Mouse (Mus musculus) myocyte (in vitro differentiated cells): ENCODE measurements around the gene Perp. TPM values are rescaled to one million over a fixed set of nuclear protein-coding genes. Genes with fewer than 3 reads are reported as not detected.

Source experiments
- H3K27me3 ChIP-seq: one replicate; pipeline ENCODE4 v1.6.1; 2011; ENCODE audit not compliant: control insufficient read depth, insufficient read depth, insufficient read length
- H3K36me3 ChIP-seq: one replicate; pipeline ENCODE4 v1.6.1; 2011; ENCODE audit not compliant: control insufficient read depth, insufficient read depth
- H3K4me2 ChIP-seq: one replicate; pipeline ENCODE4 v1.6.1; 2011; ENCODE audit warnings: low read depth, control low read depth
- H3K4me3 ChIP-seq: one replicate; pipeline ENCODE4 v1.5.1; 2011; ENCODE audit warnings: mild to moderate bottlenecking, control low read depth, moderate library complexity
- H3K79me2 ChIP-seq: one replicate; pipeline ENCODE4 v1.6.1; 2011; ENCODE audit not compliant: control insufficient read depth, insufficient read depth
- H3ac ChIP-seq: one replicate; pipeline ENCODE4 v1.6.1; 2011; ENCODE audit not compliant: control insufficient read depth, insufficient read length
- CEBPB ChIP-seq: IDR thresholded peaks from 2 replicates; pipeline ENCODE4 v1.6.1; 2011; ENCODE audit warnings: mild to moderate bottlenecking, moderate library complexity; ENCODE audit not compliant: poor library complexity, insufficient read depth, severe bottlenecking
- E2F4 ChIP-seq: IDR thresholded peaks from one replicate; pipeline ENCODE4 v1.6.1; 2011; ENCODE audit warnings: mild to moderate bottlenecking, control low read depth, moderate library complexity; ENCODE audit not compliant: insufficient read depth
- MAX ChIP-seq: IDR thresholded peaks from one replicate; pipeline ENCODE4 v1.6.1; 2011; ENCODE audit warnings: low read depth, mild to moderate bottlenecking, control low read depth
- MYOD1 ChIP-seq, 3 experiments: IDR thresholded peaks; one replicate each; pipeline ENCODE4 v1.6.1; 2011; ENCODE audit warnings: control low read depth in 2 of 3, low read depth in 2 of 3, mild to moderate bottlenecking in 2 of 3, moderate library complexity in 1 of 3; ENCODE audit not compliant: insufficient read length in 2 of 3, control insufficient read depth in 1 of 3
- MYOG ChIP-seq, 3 experiments: IDR thresholded peaks; one replicate each; pipeline ENCODE4 v1.6.1; 2011; ENCODE audit warnings: control low read depth in 2 of 3, low read depth in 2 of 3, mild to moderate bottlenecking in 2 of 3; ENCODE audit not compliant: insufficient read length in 2 of 3, control insufficient read depth in 1 of 3, insufficient read depth in 1 of 3
- POLR2A ChIP-seq: IDR thresholded peaks from one replicate; pipeline ENCODE4 v1.6.1; 2011; ENCODE audit warnings: low read depth, mild to moderate bottlenecking, control low read depth, moderate library complexity; ENCODE audit not compliant: insufficient read length
- POLR2AphosphoS2 ChIP-seq: IDR thresholded peaks from one replicate; pipeline ENCODE4 v1.6.1; 2011; ENCODE audit warnings: low read depth, control low read depth; ENCODE audit not compliant: insufficient read length
- REST ChIP-seq: IDR thresholded peaks from one replicate; pipeline ENCODE4 v1.6.1; 2011; ENCODE audit warnings: mild to moderate bottlenecking, control low read depth, moderate library complexity; ENCODE audit not compliant: insufficient read depth, insufficient read length
- SRF ChIP-seq: IDR thresholded peaks from one replicate; pipeline ENCODE4 v1.6.1; 2011; ENCODE audit warnings: low read depth; ENCODE audit not compliant: control insufficient read depth, insufficient read length
- TCF12 ChIP-seq: IDR thresholded peaks from one replicate; pipeline ENCODE4 v1.6.1; 2011; ENCODE audit warnings: mild to moderate bottlenecking, control low read depth; ENCODE audit not compliant: poor library complexity, insufficient read depth, severe bottlenecking
- TCF3 ChIP-seq: IDR thresholded peaks from one replicate; pipeline ENCODE4 v1.6.1; 2011; ENCODE audit warnings: low read depth, control low read depth; ENCODE audit not compliant: insufficient read length
- USF1 ChIP-seq: IDR thresholded peaks from one replicate; pipeline ENCODE4 v1.6.1; 2011; ENCODE audit warnings: low read depth, mild to moderate bottlenecking, control low read depth, moderate library complexity
- polyA plus RNA-seq: library from polyadenylated mRNA; unstranded; fragments of >200 nt; fragmentation: generic; extraction: Trizol; gene quantifications from one replicate; pipeline ENCODE4 v1.2.1, GENCODE M21; 2012; ENCODE audit warnings: missing spikeins

Gene Perp
- polyA plus RNA-seq, 1 experiment, result 0.02 TPM

DNA sequence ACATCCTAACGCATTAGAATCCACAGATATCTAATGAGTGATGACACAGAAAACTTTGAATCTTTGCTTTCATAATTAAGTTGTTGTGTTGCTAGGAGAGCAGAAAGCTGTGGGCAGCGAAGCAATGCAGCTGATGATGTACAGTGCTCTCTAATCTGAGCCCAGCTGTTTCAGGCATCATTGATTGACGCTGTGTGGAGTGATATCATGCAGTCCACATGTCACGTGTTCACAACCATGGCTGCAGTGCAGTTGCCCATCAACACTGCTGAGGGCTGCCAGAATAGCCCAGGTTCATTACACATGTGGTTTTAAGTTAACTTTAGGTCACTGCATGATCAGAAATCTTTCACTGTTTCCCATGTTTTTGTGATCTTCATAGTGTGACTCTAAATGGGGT, 5.3 kb upstream of the Perp start:
- Histone ChIP-seq H3ac (no peak overlapping the region), H3K79me2 (no peaks in the 10 kb centered on the region), H3K4me2 (no peak overlapping the region), H3K27me3 (peaks cover 4% of the 10 kb centered on the region), H3K36me3 (no peaks in the 10 kb centered on the region), H3K4me3 (no peak overlapping the region)
- no peak for TF ChIP-seq CEBPB
- TF ChIP-seq TCF3, result no peak
- no peak for TF ChIP-seq MYOG (IDR thresholded peaks at IDR 0.05; ENCODE audit: control insufficient read depth in 1 of 3, insufficient read depth in 1 of 3, insufficient read length in 2 of 3, low read depth in 2 of 3)
- TF ChIP-seq MAX, result no peak
- no peak for TF ChIP-seq POLR2AphosphoS2
- no peak for TF ChIP-seq REST
- TF ChIP-seq TCF12, result no peak
- TF ChIP-seq E2F4, result no peak
- TF ChIP-seq MYOD1 (IDR thresholded peaks at IDR 0.05; ENCODE audit: control insufficient read depth in 1 of 3, insufficient read length in 2 of 3, low read depth in 2 of 3), result peak in 2 of 3 experiments; percentile 25 to 26
- peak; percentile 30 for TF ChIP-seq USF1
- TF ChIP-seq SRF, result no peak
- no peak for TF ChIP-seq POLR2A

DNA sequence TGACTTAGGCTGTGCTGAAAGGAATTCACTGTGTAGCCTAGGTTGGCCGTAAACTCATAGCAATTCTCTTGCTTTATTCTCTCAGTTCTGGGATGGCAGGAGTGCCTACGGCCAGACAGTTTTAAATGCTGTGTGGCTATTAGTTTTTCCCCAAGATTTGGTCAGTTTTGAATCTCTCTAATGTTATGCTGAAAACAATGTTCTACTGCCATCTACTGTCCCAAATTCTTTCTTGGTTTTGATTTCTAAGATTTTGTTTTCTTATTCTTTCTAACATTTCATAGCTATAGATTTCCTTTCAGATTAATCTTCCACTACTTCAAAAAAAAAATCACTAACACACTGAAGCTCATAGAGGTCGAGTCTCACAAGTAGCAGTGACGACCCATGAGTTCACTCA, 4.1 kb upstream of the Perp start:
- Histone ChIP-seq H3ac (no peak overlapping the region), H3K4me2 (no peak overlapping the region), H3K79me2 (no peaks in the 10 kb centered on the region), H3K4me3 (no peak overlapping the region), H3K36me3 (no peaks in the 10 kb centered on the region), H3K27me3 (peaks cover 11% of the 10 kb centered on the region)
- no peak for TF ChIP-seq SRF

DNA sequence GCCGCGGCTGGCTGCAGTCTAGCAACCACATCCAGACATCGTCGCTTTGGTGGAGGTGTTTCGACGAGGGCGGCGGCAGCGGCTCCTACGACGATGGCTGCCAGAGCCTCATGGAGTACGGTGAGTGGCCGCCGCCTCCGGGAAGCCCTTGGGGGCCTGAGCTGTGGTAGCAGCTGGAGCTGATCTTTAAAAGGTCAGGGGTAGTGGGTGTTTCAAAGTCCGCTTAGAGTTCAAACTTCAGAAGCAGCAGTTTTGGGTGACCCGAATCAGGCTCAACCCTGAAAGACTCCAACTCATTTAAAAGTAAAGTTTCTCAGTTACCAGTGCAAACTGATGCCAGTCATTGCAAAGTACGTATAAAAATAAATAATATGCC, 455 bp downstream of the Perp start:
- no peak for TF ChIP-seq CEBPB
- TF ChIP-seq REST, result no peak
- no peak for TF ChIP-seq MYOD1 (IDR thresholded peaks at IDR 0.05; ENCODE audit: control insufficient read depth in 1 of 3, insufficient read length in 2 of 3, low read depth in 2 of 3)
- TF ChIP-seq SRF, result no peak
- no peak for TF ChIP-seq E2F4
- TF ChIP-seq POLR2AphosphoS2, result no peak
- no peak for TF ChIP-seq POLR2A
- TF ChIP-seq TCF12, result no peak
- no peak for TF ChIP-seq TCF3
- no peak for TF ChIP-seq MAX
- TF ChIP-seq USF1, result no peak
- TF ChIP-seq MYOG (IDR thresholded peaks at IDR 0.05; ENCODE audit: control insufficient read depth in 1 of 3, insufficient read depth in 1 of 3, insufficient read length in 2 of 3, low read depth in 2 of 3), result no peak
- H3K27me3 ChIP-seq, result peaks cover 11% of the 10 kb centered on the region

DNA sequence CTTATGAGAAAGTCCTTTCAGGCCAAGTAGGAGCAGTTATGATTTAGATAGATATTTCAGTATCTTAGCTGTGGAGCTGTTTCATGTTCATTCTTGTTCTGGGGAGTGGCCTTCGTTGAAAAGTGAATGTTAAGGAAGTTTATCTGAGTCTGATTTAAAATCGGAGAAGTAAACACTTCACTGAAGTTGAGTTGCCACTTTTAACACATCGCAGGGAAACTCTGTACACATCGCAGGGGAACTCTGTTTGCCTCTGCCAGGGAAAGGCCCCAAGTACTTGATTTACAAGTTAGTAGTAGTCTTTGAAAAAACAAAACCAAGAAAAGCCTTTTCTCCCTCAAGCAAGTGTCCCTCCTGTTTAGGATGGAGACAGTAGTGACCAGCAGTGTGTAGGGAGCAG, 891 bp downstream of the Perp start:
- H3K79me2 ChIP-seq, result no peaks in the 10 kb centered on the region
- H3K4me3 ChIP-seq, result no peak overlapping the region
- H3ac ChIP-seq, result no peak overlapping the region
- H3K36me3 ChIP-seq, result no peaks in the 10 kb centered on the region
- H3K4me2 ChIP-seq, result no peak overlapping the region
- peaks cover 11% of the 10 kb centered on the region for H3K27me3 ChIP-seq
- TF ChIP-seq USF1, result no peak
- TF ChIP-seq TCF3, result no peak
- TF ChIP-seq CEBPB, result no peak
- TF ChIP-seq E2F4, result no peak
- TF ChIP-seq MAX, result no peak
- TF ChIP-seq TCF12, result no peak
- TF ChIP-seq REST, result no peak
- TF ChIP-seq POLR2A, result no peak
- no peak for TF ChIP-seq POLR2AphosphoS2
- no peak for TF ChIP-seq MYOD1 (IDR thresholded peaks at IDR 0.05; ENCODE audit: control insufficient read depth in 1 of 3, insufficient read length in 2 of 3, low read depth in 2 of 3)

More for the DNA sequence above, 455 bp downstream of the Perp start:
- H3K79me2 ChIP-seq, result no peaks in the 10 kb centered on the region
- H3K36me3 ChIP-seq, result no peaks in the 10 kb centered on the region
- no peak overlapping the region for H3ac ChIP-seq
- no peak overlapping the region for H3K4me3 ChIP-seq
- no peak overlapping the region for H3K4me2 ChIP-seq

DNA sequence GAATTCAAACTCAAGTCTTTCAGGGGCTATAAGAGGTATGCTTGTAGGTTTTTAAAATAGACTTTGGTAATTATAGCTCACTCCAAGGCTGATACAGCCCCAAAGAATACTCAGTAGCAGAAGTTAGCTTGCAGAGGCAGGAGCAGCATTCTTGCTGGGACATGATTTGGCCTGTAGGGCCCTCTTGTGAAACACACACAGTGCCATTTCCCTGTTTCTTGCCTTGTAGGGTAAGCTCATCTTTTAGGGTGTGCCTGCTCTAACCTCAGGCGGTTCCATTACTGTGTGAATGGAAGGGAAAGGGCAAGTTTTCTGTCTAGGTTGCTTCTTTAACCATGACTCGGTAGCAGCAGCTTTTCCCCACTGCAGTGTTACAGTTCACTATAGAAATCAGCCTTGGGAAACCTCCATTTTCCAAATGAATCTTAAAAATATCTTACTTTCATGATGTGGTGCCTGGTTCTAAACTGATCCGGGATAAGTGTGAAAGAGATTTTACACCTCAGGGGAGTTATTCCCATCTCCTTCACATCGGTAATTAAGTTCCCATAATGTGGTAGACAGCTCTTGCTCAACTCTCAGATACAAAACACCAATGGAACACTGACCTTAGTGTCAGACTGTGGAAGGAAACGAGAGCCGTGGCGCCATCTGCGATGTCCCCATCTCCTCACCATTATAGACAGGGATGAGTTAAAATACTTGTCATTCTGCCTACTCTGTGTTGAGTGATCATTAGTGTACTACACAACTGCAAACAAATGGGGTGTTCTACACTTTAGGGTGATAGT, 1.8 kb downstream of the Perp start:
- Histone ChIP-seq H3K27me3 (peaks cover 15% of the 10 kb centered on the region), H3ac (no peak overlapping the region), H3K36me3 (no peaks in the 10 kb centered on the region), H3K4me2 (no peak overlapping the region), H3K79me2 (no peaks in the 10 kb centered on the region), H3K4me3 (no peak overlapping the region)
- TF ChIP-seq USF1 (no peak), MAX (no peak), CEBPB (no peak), TCF12 (no peak), REST (no peak), POLR2AphosphoS2 (no peak), POLR2A (no peak), MYOD1 (IDR thresholded peaks at IDR 0.05; ENCODE audit: control insufficient read depth in 1 of 3, insufficient read length in 2 of 3, low read depth in 2 of 3) (no peak), E2F4 (no peak), MYOG (IDR thresholded peaks at IDR 0.05; ENCODE audit: control insufficient read depth in 1 of 3, insufficient read depth in 1 of 3, insufficient read length in 2 of 3, low read depth in 2 of 3) (no peak), SRF (no peak), TCF3 (no peak)
